Mouse (Mus musculus) cerebellum, adult 2 months (tissue): ENCODE results near the gene Stab2.

Experiments
- CTCF ChIP-seq: fragments of 200-500 bp; IDR thresholded peaks from 2 replicates; pipeline ENCODE4 v1.5.1; 2011; ENCODE audit warnings: low read depth, mild to moderate bottlenecking, control low read depth, low read length, moderate library complexity, borderline replicate concordance; ENCODE audit not compliant: insufficient read depth
- POLR2A ChIP-seq: fragments of 200-500 bp; IDR thresholded peaks from 2 replicates; pipeline ENCODE4 v1.6.1; 2011; ENCODE audit warnings: low read length, control low read depth, borderline replicate concordance; ENCODE audit not compliant: insufficient read depth

DNA sequence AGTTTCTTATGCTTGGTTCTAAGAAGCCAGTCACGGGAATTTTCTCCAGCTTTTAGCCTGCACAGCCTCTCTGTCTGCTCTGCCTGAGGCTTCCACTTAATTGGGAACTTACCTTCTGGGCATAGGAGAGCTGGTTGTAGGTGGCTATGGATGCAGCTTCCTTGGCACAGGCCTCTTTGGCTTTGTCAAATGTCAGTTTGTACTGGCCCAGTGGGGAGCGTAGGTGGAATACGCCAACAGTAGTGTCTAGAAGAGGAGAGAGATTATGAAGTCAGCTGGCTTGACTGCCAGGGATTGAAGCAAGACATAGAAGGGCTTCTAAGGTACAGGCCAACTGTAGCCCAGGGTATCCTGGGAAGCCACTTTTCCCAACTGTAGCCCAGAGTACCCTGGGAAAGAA is 154.4 kb downstream of the Stab2 start:
- TF ChIP-seq CTCF = no peak
- TF ChIP-seq POLR2A = no peak
